Mouse (Mus musculus) urinary bladder, postnatal 4 days (tissue): ENCODE data around the gene Tubg1.

Source experiments
- DNase-seq, 2 experiments: peaks; one replicate each; pipeline ENCODE4 v3.0.0; 2021 to 2022; ENCODE audit warnings: low spot score in 2 of 2

Tubg1 gene

GRCm38 (mm10) chr11:101119761-101120544 lies at the start of gene Tubg1, which contains the start of gene Retreg3:
Gene Tubg1, plus strand, starts transcription at chr11:101119938.
Gene Retreg3, minus strand, starts transcription at chr11:101119893.
- peak; percentile 98 to 99 for DNase-seq

- DNase-seq: no peak
Measured at GRCm38 (mm10) chr11:101070189-101070527, 49.6 kb upstream of the Tubg1 start.

DNA sequence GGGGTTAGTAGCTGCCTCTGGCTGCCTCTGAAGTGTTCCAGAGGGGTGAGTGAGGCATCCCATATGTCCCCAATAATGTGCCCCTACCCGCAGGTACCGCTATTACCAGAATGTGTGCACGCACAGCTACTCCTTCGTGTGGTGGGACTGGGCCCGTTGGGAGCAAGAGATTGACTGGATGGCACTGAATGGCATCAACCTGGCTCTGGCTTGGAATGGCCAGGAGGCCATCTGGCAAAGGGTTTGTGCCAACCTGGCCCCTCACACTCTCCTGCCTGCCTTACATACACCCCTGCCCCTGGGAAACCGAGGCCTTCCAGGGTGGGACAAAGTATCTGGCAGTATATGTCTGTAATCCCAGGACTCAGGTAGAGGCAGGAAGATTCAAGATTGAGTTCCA lies 48.8 kb upstream of the Tubg1 start:
- no peak for DNase-seq

- DNase-seq: no peak
Measured at GRCm38 (mm10) chr11:101071810-101072428, 47.8 kb upstream of the Tubg1 start.

DNA sequence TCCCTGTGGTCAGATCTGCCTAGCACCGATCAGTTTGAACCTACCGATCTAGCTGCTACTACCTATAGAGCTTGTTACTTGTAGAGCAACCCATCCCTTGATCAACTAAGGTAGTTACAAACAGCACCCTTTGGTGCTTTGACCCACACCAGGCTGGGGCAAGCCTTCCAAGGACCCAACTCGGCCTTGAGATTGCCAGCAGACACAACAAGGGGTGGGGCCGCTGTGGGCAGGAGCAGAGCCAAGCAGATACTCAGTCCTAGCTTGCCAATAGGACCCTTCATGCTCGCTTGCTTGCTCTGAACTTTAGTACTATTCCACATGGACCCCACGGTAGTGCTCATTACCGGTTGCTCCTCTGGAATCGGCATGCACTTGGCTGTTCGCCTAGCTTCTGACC lies 41.6 kb upstream of the Tubg1 start, which contains the start of gene Hsd17b1:
TSS of gene Hsd17b1 (plus strand) at position 291 of the 400 bp plus-strand sequence.
- no peak for DNase-seq

GRCm38 (mm10) chr11:101079746-101080145 lies 40.0 kb upstream of the Tubg1 start:
- no peak for DNase-seq

DNA sequence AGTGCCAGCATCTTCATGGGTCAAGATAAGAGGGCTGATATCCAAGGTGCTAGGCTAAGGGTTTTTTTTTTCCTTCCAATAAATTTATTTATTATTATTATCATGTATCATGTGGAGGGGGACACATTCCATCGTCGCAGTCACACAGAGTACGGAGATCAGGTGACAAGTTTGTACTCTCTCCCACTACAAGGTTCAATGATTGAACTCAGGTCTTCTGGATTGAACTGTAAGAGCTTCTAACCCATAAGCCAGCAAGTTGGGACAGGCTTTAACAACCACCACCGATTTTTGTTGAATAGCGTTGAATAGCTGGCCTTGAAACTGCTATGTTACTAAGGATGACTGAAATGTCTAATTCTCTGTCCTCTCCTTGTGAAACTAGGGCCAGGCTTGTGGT lies 39.3 kb upstream of the Tubg1 start:
- no peak for DNase-seq

GRCm38 (mm10) chr11:101081659-101082058 lies 38.1 kb upstream of the Tubg1 start:
- no peak for DNase-seq

DNA sequence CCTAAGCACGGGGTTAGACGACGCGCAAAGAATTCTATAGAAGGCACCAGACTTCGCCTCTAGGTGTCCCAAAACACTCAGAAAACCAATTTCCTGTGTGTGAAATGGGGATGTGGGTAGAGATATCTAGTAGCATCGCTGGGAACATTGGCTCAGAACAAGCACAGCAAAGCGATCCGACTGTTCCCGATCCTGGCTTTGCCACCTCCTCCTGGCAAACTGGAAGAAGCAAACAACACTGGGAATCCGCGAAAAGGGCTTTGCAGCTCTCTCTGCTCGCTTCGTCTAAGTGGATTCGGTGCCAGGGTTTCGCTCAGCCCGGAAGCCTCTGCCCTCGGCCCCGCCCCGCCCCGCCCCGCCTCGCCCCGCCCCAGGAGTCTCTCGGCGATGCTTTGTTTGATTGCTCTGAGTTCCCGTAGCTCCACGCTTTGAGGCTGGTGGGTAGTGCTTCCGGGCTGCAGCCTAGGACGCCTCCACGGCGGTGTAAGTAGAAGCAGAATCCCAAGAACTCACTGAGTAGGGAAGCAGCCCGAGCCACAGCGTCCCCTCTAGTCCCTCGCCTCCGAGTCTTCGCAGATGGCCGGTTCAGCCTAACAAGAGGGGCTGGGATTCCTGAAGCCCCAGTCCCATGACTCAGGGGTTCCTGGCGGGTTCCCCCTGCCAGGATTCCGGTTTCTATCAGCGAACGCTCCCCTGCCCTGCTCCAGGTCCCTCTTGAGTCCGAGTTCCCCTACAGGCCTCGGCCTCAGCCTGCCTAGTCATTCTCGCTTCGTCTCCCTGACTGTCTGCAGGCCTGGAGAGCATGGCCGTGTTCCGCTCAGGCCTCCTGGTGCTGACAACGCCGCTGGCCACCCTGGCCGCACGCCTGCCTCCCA lies 37.3 kb upstream of the Tubg1 start, which contains the start of gene Coasy:
TSS of gene Coasy (plus strand) at position 358 of the 875 bp plus-strand sequence.
- DNase-seq: peak; percentile 79 to 81

DNA sequence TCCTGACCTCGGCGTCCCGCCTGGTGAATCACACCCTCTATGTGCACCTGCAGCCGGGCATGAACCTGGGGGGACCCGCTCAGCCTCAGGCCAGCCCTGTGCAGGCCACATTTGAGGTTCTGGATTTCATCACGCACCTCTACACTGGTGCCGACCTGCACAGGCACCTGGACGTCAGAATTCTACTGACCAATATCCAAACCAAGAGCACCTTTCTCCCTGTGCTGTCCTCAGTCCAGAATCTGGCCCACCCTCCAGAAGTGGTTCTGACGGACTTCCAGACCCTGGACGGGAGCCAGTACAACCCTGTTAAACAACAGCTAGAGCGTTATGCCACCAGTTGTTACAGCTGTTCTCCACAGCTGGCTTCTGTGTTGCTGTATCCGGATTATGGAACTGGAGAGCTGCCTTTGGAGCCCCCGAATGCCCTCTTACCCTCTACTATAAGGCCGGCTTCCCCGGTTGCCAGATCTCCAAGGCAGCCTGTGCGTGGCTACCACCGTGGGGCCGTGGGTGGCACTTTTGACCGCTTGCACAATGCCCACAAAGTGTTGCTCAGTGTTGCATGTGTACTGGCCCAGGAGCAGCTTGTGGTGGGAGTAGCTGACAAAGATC lies 36.5 kb upstream of the Tubg1 start:
- DNase-seq: peak in 1 of 2 experiments; percentile 45

- no peak for DNase-seq
Measured at GRCm38 (mm10) chr11:101084246-101084645, 35.5 kb upstream of the Tubg1 start.

DNA sequence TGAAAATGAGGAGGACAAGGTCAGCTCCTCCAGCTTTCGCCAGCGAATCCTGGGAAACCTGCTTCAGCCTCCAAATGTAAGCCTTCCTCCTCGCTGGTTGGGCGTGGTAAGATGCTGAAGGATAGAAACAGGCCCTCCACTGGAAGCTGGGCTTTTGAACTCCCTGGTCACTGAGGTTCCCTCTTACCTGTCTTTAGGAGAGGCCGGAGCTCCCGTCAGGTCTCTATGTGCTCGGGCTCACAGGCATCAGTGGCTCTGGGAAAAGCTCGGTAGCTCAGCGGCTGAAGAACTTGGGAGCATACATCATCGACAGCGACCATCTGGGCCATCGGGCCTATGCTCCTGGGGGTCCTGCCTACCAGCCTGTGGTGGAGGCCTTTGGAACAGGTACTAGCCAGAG lies 34.9 kb upstream of the Tubg1 start:
- no peak for DNase-seq

GRCm38 (mm10) chr11:101085617-101086322 lies 34.0 kb upstream of the Tubg1 start:
- DNase-seq: no peak

- DNase-seq: no peak
Measured at GRCm38 (mm10) chr11:101086323-101086674, 33.4 kb upstream of the Tubg1 start.

GRCm38 (mm10) chr11:101086756-101087681 lies 32.7 kb upstream of the Tubg1 start, which contains the start of gene Mlx:
Gene Mlx, plus strand, starts transcription at chr11:101087277.
- peak; percentile 86 to 93 for DNase-seq

DNA sequence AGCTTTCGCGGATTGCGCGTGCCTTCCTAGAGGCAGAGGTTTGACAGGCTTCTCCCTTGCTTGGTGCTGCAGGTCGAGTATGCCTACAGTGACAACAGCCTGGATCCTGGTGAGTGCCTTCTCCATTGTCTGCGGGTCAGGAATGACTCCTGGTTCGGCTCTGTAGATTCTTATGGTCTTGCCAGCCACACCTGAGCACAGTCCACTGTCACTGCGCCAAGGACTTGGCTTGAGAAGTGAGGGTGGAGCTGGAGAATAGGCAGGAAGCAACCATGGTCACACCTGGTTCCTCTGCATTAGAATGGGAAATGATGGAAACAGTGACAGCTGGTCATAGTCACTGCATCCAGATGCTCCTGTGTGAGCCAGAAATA lies 32.1 kb upstream of the Tubg1 start:
- no peak for DNase-seq

DNA sequence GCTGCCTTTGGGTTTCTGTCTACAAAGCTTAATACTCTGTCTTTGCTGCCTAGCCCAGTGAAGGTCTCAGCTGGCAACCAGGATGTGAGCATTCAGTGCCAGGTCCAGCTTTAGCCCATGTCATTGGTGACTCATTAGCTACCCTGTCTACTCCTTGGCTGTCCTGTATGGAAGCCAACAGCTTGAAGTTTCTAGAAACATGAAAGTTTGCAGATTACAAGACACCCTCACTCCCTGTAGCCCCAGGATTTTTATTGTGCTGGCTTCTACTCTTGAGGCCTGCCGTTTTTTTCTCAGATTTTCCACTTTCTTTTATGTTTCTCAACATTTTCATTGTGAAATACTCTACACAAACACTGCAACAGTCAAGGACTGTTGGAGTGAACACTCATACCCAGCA lies 29.8 kb upstream of the Tubg1 start:
- DNase-seq: no peak

GRCm38 (mm10) chr11:101094930-101095313 lies 24.8 kb upstream of the Tubg1 start:
- no peak for DNase-seq

- peak; percentile 90 to 94 for DNase-seq
Measured at GRCm38 (mm10) chr11:101095314-101096024, 24.3 kb upstream of the Tubg1 start, which contains the start of gene Psmc3ip. Gene Psmc3ip, minus strand, starts transcription at chr11:101095436.
